Mouse (Mus musculus) C2C12 (cell line): ENCODE results near the gene Tmed8. TPM values are rescaled to one million over a fixed set of nuclear protein-coding genes. Genes with fewer than 3 reads are reported as not detected.
"Not testable (repeated sequence)": the region's sequence is repeated elsewhere in the genome, so short reads cannot be mapped to it uniquely, and the experiment has no call there.

Experiments used
- H3K27me3 ChIP-seq: one replicate; pipeline ENCODE4 v1.6.1; 2011; ENCODE audit not compliant: control insufficient read depth, insufficient read depth, insufficient read length
- H3K36me3 ChIP-seq: one replicate; pipeline ENCODE4 v1.6.1; 2011; ENCODE audit not compliant: control insufficient read depth, insufficient read depth
- H3K4me3 ChIP-seq: one replicate; pipeline ENCODE4 v1.5.1; 2011; ENCODE audit warnings: mild to moderate bottlenecking, control low read depth; ENCODE audit not compliant: poor library complexity, insufficient read depth, severe bottlenecking
- H3K79me2 ChIP-seq: one replicate; pipeline ENCODE4 v1.6.1; 2011; ENCODE audit not compliant: control insufficient read depth, insufficient read depth
- H3K79me3 ChIP-seq: one replicate; pipeline ENCODE4 v1.6.1; 2011; ENCODE audit warnings: low read depth, control low read depth
- H3ac ChIP-seq: one replicate; pipeline ENCODE3; 2011; ENCODE audit warnings: low read depth; ENCODE audit not compliant: control insufficient read depth, insufficient read length
- CEBPB ChIP-seq: IDR thresholded peaks from one replicate; pipeline ENCODE4 v1.6.1; 2011; ENCODE audit warnings: low read depth, mild to moderate bottlenecking, control low read depth, moderate library complexity
- CTCF ChIP-seq: IDR thresholded peaks from one replicate; pipeline ENCODE4 v1.5.1; 2011; ENCODE audit not compliant: control insufficient read depth, insufficient read depth, insufficient read length
- FOSL1 ChIP-seq: IDR thresholded peaks from one replicate; pipeline ENCODE4 v1.8.0; 2011; ENCODE audit warnings: mild to moderate bottlenecking, low read length; ENCODE audit not compliant: poor library complexity, insufficient read depth, severe bottlenecking
- MAX ChIP-seq: IDR thresholded peaks from one replicate; pipeline ENCODE4 v1.6.1; 2011; ENCODE audit warnings: mild to moderate bottlenecking, control low read depth
- MYOD1 ChIP-seq: IDR thresholded peaks from one replicate; pipeline ENCODE4 v1.6.1; 2011; ENCODE audit warnings: low read depth; ENCODE audit not compliant: control insufficient read depth, insufficient read length
- MYOG ChIP-seq: IDR thresholded peaks from one replicate; pipeline ENCODE4 v1.6.1; 2011; ENCODE audit not compliant: control insufficient read depth, insufficient read length; ENCODE audit errors: extremely low read depth
- USF1 ChIP-seq: IDR thresholded peaks from one replicate; pipeline ENCODE4 v1.6.1; 2011; ENCODE audit warnings: low read depth, mild to moderate bottlenecking, control low read depth, moderate library complexity
- polyA plus RNA-seq: library from polyadenylated mRNA; unstranded; fragments of >200 nt; fragmentation: generic; extraction: Trizol; gene quantifications from one replicate; pipeline ENCODE4 v1.2.1, GENCODE M21; 2012; ENCODE audit warnings: missing spikeins

Gene Tmed8
- polyA plus RNA-seq, 1 experiment = 2.6 TPM

DNA sequence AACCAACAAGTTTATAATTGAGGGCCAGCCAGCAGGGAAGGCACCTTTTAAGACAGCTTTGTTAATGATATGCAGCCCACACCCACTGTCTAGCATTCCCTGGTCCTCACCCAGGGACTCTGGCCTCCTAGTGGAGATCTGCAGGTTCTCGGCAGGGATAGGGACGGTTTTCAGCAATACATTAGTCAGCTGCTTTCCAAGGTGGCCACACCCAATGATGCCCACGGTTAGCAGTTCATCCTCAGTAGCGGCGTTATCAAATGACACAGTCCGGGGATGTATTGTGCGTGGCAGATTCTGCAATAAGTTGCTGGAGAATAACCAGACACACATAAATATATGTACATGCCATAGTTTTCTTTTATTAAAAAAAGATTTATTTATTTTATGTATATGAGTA, 26.5 kb upstream of the Tmed8 start:
- TF ChIP-seq CTCF (no peak), MYOD1 (no peak), FOSL1 (no peak)
- Histone ChIP-seq H3ac (no peak overlapping the region), H3K4me3 (no peak overlapping the region), H3K27me3 (no peaks in the 10 kb centered on the region), H3K79me3 (no peaks in the 10 kb centered on the region), H3K79me2 (no peaks in the 10 kb centered on the region), H3K36me3 (no peaks in the 10 kb centered on the region)

GRCm38 (mm10) chr12:87224950-87225349, 24.7 kb upstream of the Tmed8 start:
- Histone ChIP-seq H3K79me2 (no peaks in the 10 kb centered on the region), H3K36me3 (no peaks in the 10 kb centered on the region), H3K79me3 (no peaks in the 10 kb centered on the region), H3K4me3 (no peak overlapping the region), H3K27me3 (no peaks in the 10 kb centered on the region), H3ac (no peak overlapping the region)
- TF ChIP-seq CEBPB (no peak), CTCF (no peak), MYOG (no peak), MYOD1 (no peak), MAX (no peak), FOSL1 (no peak), USF1 (no peak)

- Histone ChIP-seq H3K79me3 (no peaks in the 10 kb centered on the region), H3K79me2 (no peaks in the 10 kb centered on the region), H3K36me3 (no peaks in the 10 kb centered on the region), H3K27me3 (no peaks in the 10 kb centered on the region), H3ac (no peak overlapping the region), H3K4me3 (no peak overlapping the region)
- no peak for TF ChIP-seq CTCF
- no peak for TF ChIP-seq CEBPB
- TF ChIP-seq MAX = no peak
- TF ChIP-seq FOSL1 = no peak
- TF ChIP-seq MYOD1 = no peak
- no peak for TF ChIP-seq USF1
- TF ChIP-seq MYOG = no peak
These were observed 19.1 kb upstream of the Tmed8 start for GRCm38 (mm10) chr12:87219362-87219761.

- no peaks in the 10 kb centered on the region for H3K36me3 ChIP-seq
- H3ac ChIP-seq = no peak overlapping the region
- no peak overlapping the region for H3K4me3 ChIP-seq
- H3K79me2 ChIP-seq = no peaks in the 10 kb centered on the region
- TF ChIP-seq CTCF = no peak
- TF ChIP-seq MYOG = no peak
- no peak for TF ChIP-seq USF1
- no peak for TF ChIP-seq MAX
- no peak for TF ChIP-seq FOSL1
- no peak for TF ChIP-seq CEBPB
- TF ChIP-seq MYOD1 = no peak
- no peaks in the 10 kb centered on the region for H3K79me3 ChIP-seq
- H3K27me3 ChIP-seq = no peaks in the 10 kb centered on the region
These were observed 17.3 kb upstream of the Tmed8 start for GRCm38 (mm10) chr12:87217596-87217995.

GRCm38 (mm10) chr12:87216053-87216452, 15.8 kb upstream of the Tmed8 start:
- Histone ChIP-seq H3K36me3 (no peaks in the 10 kb centered on the region), H3K79me2 (no peaks in the 10 kb centered on the region), H3K27me3 (no peaks in the 10 kb centered on the region), H3ac (no peak overlapping the region), H3K79me3 (no peaks in the 10 kb centered on the region), H3K4me3 (no peak overlapping the region)
- TF ChIP-seq USF1 (peak; percentile 45), CTCF (no peak)

DNA sequence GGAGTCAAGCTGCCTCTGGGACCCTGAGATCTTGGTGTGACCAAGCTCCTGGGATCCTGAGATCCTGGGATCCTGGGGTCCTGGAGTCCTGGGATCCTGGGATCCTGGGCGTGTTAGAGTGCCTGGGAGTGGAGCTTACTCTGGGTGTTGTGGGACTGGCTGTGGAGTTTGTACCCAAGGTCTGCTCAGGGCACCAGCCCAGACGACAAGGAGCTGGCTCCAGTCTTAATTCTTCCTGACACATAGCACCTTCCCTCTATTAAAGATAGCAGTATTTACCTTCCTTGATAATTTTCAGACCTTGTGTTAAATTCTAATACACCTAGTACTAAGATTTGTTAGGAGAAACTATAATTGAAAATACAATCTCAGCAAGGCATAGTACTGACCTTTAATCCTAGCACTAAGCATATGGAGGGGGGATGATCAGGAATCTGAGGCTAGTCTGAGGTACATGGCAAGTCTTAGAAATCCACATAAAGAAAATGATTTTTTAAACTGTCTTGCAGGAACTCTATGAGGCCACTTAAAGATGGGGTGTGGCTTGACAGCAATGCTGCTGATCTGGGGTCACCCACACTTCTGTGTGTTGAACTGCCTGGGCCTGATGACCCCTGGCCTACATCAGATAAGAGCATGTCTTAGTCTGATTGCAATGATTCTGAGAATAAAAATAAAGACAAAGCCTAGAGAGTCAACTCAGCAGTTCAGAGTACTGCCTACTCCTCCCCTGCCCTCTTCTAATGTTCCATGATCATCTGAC, 12.8 kb upstream of the Tmed8 start:
- TF ChIP-seq FOSL1 = no peak
- no peak for TF ChIP-seq MAX
- no peak for TF ChIP-seq MYOG
- Histone ChIP-seq H3K79me3 (no peaks in the 10 kb centered on the region), H3K79me2 (no peaks in the 10 kb centered on the region)

GRCm38 (mm10) chr12:87205789-87206188, 5.5 kb upstream of the Tmed8 start:
- not testable (repeated sequence) for H3K79me3 ChIP-seq, H3ac ChIP-seq, H3K79me2 ChIP-seq, H3K27me3 ChIP-seq, H3K4me3 ChIP-seq, H3K36me3 ChIP-seq

More for the DNA sequence above, 12.8 kb upstream of the Tmed8 start:
- no peak overlapping the region for H3ac ChIP-seq
- H3K27me3 ChIP-seq = no peaks in the 10 kb centered on the region
- no peak overlapping the region for H3K4me3 ChIP-seq
- no peaks in the 10 kb centered on the region for H3K36me3 ChIP-seq
